Mouse (Mus musculus): ENCODE data around the gene Rab23. TPM values are rescaled to one million over a fixed set of nuclear protein-coding genes. Genes with fewer than 3 reads are reported as not detected.
"Not testable (repeated sequence)": the region's sequence is repeated elsewhere in the genome, so short reads cannot be mapped to it uniquely, and the experiment has no call there.

Gene Rab23
- polyA plus RNA-seq, 1 experiment from 2014 or later = 21.3 TPM

DNA sequence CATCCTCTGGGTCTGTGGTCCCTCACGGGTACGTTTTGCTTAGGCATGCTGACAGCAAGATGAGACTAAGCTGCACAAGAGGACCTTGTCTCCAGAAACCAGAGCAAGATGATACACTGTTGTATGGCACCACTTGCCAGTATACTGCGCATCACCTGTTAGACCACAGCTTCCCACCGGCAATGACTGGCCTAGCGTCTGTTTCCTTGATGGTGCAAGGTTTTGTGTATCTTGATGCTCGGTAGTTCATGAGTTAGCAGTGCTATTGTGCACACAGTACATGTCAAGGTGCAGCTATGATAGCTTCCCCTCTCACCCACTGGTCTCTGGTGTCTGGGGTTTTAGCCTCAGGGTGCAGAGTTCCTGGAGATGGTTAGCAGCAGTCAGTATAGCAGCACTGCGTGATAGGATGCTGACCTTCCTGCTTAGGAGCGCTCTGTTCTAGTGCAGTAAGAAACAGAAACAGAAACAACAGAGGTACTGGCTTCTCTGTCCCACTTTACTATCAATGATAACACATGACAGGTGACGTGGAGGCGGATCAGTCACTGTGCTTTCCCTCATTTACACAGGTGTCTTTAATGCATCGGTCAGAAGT, 19.1 kb downstream of the Rab23 start:
- Histone ChIP-seq H3K4me3 (ENCODE audit: low read depth, low read length) (no peak overlapping the region), H3K4me1 (ENCODE audit: control insufficient read depth, insufficient read depth, low read length) (no peaks in the 10 kb centered on the region), H3K4me2 (ENCODE audit: low read depth, low read length) (no peak overlapping the region), H3K36me3 (ENCODE audit: control insufficient read depth, insufficient read depth, low read length) (peaks cover 68% of the 10 kb centered on the region), H3K9me3 (ENCODE audit: control insufficient read depth, low read length) (no peaks in the 10 kb centered on the region), H3K27ac (replicated peaks; ENCODE audit: low read depth, low read length) (no peak overlapping the region), H3K27me3 (replicated peaks; ENCODE audit: control insufficient read depth, insufficient read depth, low read length) (no peaks in the 10 kb centered on the region), H3K9ac (ENCODE audit: low read depth, low read length) (no peak overlapping the region)
- 90% methylated on average over 11 of the region's 11 CpGs for WGBS
- DNase-seq (ENCODE audit: low spot score) (no peak), ATAC-seq (ENCODE audit: low read depth) (peak; percentile 13; the same call in 1 of the 2 replicates)

DNA sequence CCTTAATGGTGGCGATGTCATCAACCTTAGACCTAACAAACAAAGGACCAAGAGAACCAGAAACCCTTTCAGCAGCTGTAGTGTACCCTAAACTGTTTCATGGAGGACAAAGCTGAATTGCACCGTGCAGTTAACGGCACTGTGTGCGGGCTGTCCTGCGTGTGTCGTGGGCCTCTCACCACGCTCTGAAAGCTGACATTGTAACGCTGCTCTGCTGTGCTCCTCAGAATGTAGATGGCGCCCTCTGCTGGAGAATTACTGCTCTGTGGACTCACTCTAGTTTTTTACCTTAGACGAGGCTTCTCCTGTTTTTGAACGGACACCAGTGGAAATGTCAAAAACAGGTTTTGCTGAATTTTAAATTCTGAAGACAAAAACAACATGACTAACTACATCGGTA, 19.6 kb downstream of the Rab23 start:
- DNase-seq (ENCODE audit: low spot score) (peak; percentile 88), ATAC-seq (ENCODE audit: low read depth) (peak; percentile 84)
- 33% methylated on average over 12 of the region's 12 CpGs for whole genome bisulfite sequencing
- Histone ChIP-seq H3K4me2 (ENCODE audit: low read depth, low read length) (no peak overlapping the region), H3K27ac (replicated peaks; ENCODE audit: low read depth, low read length) (no peak overlapping the region), H3K4me3 (ENCODE audit: low read depth, low read length) (no peak overlapping the region), H3K36me3 (ENCODE audit: control insufficient read depth, insufficient read depth, low read length) (peaks cover 71% of the 10 kb centered on the region), H3K9ac (ENCODE audit: low read depth, low read length) (no peak overlapping the region), H3K4me1 (ENCODE audit: control insufficient read depth, insufficient read depth, low read length) (no peaks in the 10 kb centered on the region), H3K9me3 (ENCODE audit: control insufficient read depth, low read length) (no peaks in the 10 kb centered on the region), H3K27me3 (replicated peaks; ENCODE audit: control insufficient read depth, insufficient read depth, low read length) (no peaks in the 10 kb centered on the region)

DNA sequence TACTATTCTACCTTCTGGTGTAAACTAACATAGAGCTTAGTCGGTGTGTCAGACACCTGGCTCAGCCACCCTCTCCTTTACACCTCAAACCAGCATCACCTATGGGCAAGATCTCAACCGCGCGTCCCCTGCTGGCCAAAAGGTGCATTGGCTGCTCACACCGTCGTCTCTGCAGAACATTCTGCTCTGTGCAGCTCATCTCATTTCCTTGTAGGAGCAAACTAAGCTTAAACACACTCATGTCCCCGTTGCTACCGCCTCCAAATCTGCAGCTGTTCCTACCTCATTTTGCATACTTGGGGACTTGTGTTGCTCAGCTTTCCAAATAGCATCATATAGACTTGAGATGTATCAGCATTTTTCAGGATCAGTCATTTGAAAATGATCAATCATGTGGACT, 23.2 kb downstream of the Rab23 start:
- H3K4me2 ChIP-seq (ENCODE audit: low read depth, low read length) = no peak overlapping the region
- H3K4me1 ChIP-seq (ENCODE audit: control insufficient read depth, insufficient read depth, low read length) = no peaks in the 10 kb centered on the region
- no peak for DNase-seq (ENCODE audit: low spot score)
- no peak overlapping the region for H3K4me3 ChIP-seq (ENCODE audit: low read depth, low read length)
- H3K9ac ChIP-seq (ENCODE audit: low read depth, low read length) = no peak overlapping the region
- H3K9me3 ChIP-seq (ENCODE audit: control insufficient read depth, low read length) = no peaks in the 10 kb centered on the region
- H3K27ac ChIP-seq (replicated peaks; ENCODE audit: low read depth, low read length) = no peak overlapping the region
- ATAC-seq (ENCODE audit: low read depth) = no peak
- H3K27me3 ChIP-seq (replicated peaks; ENCODE audit: control insufficient read depth, insufficient read depth, low read length) = no peaks in the 10 kb centered on the region
- WGBS = 26% methylated on average over 8 of the region's 8 CpGs
- peaks cover 63% of the 10 kb centered on the region for H3K36me3 ChIP-seq (ENCODE audit: control insufficient read depth, insufficient read depth, low read length)

GRCm38 (mm10) chr1:33744815-33745214, 25.1 kb downstream of the Rab23 start:
- 98% methylated on average over 8 of the region's 9 CpGs for WGBS
- H3K36me3 ChIP-seq (ENCODE audit: control insufficient read depth, insufficient read depth, low read length) = peaks cover 52% of the 10 kb centered on the region
- ATAC-seq (ENCODE audit: low read depth) = not testable (repeated sequence)

GRCm38 (mm10) chr1:33745901-33746300, 26.2 kb downstream of the Rab23 start:
- no peaks in the 10 kb centered on the region for H3K9me3 ChIP-seq (ENCODE audit: control insufficient read depth, low read length)
- no peak overlapping the region for H3K4me3 ChIP-seq (ENCODE audit: low read depth, low read length)
- no peak overlapping the region for H3K9ac ChIP-seq (ENCODE audit: low read depth, low read length)
- 94% methylated on average over 4 of the region's 4 CpGs for WGBS
- peaks cover 44% of the 10 kb centered on the region for H3K36me3 ChIP-seq (ENCODE audit: control insufficient read depth, insufficient read depth, low read length)
- H3K27ac ChIP-seq (replicated peaks; ENCODE audit: low read depth, low read length) = no peak overlapping the region
- DNase-seq (ENCODE audit: low spot score) (no peak), ATAC-seq (ENCODE audit: low read depth) (no peak)
- H3K4me2 ChIP-seq (ENCODE audit: low read depth, low read length) = no peak overlapping the region
- no peaks in the 10 kb centered on the region for H3K4me1 ChIP-seq (ENCODE audit: control insufficient read depth, insufficient read depth, low read length)
- H3K27me3 ChIP-seq (replicated peaks; ENCODE audit: control insufficient read depth, insufficient read depth, low read length) = no peaks in the 10 kb centered on the region

More at GRCm38 (mm10) chr1:33744815-33745214, 25.1 kb downstream of the Rab23 start:
- DNase-seq (ENCODE audit: low spot score); H3K27ac ChIP-seq (replicated peaks; ENCODE audit: low read depth, low read length); H3K4me3 ChIP-seq (ENCODE audit: low read depth, low read length); H3K27me3 ChIP-seq (replicated peaks; ENCODE audit: control insufficient read depth, insufficient read depth, low read length); H3K4me1 ChIP-seq (ENCODE audit: control insufficient read depth, insufficient read depth, low read length); H3K9ac ChIP-seq (ENCODE audit: low read depth, low read length); H3K9me3 ChIP-seq (ENCODE audit: control insufficient read depth, low read length); H3K4me2 ChIP-seq (ENCODE audit: low read depth, low read length): not testable (repeated sequence)

DNA sequence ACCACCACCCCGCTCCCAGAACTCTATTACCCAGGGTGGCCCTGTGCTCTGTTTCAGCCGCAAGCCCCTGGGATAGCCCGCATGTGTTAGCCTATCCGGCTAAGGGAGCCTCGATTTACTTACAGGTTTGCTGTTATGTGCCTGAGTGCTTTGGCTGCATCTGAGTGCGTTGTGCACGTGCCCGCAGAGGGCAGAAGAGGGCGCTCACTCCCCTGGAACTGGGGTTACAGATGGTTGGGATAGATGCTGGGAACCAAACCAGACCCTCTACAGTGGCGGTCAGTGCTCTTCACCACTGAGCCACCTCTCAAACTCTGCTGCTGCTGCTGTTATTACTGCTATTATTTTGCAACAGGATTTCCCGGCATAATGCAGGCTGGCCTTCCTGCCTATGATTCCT, 29.4 kb downstream of the Rab23 start:
- Histone ChIP-seq H3K4me3 (ENCODE audit: low read depth, low read length) (no peak overlapping the region), H3K9me3 (ENCODE audit: control insufficient read depth, low read length) (no peaks in the 10 kb centered on the region), H3K27ac (replicated peaks; ENCODE audit: low read depth, low read length) (no peak overlapping the region), H3K9ac (ENCODE audit: low read depth, low read length) (no peak overlapping the region), H3K4me1 (ENCODE audit: control insufficient read depth, insufficient read depth, low read length) (no peaks in the 10 kb centered on the region), H3K27me3 (replicated peaks; ENCODE audit: control insufficient read depth, insufficient read depth, low read length) (no peaks in the 10 kb centered on the region), H3K4me2 (ENCODE audit: low read depth, low read length) (no peak overlapping the region), H3K36me3 (ENCODE audit: control insufficient read depth, insufficient read depth, low read length) (peaks cover 33% of the 10 kb centered on the region)
- DNase-seq (ENCODE audit: low spot score) (no peak), ATAC-seq (ENCODE audit: low read depth) (no peak)
- 97% methylated on average over 11 of the region's 11 CpGs for WGBS

DNA sequence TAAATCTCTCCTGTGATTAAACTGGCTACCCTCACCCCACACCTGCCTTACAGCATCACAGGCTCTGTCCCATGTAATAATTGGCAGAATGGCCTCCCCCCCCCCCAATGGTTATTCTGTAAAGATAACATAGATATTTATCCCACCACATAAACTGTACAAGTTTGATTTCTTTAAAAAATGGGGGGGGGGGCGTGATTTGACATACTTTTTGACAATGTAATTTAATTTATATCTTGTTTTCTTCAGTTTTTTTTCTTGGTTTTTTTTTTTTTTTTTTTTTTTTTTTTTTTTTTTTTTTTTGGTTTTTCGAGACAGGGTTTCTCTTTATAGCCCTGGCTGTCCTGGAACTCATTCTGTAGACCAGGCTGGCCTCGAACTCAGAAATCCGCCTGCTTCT, 30.0 kb downstream of the Rab23 start:
- not testable (repeated sequence) for H3K4me3 ChIP-seq (ENCODE audit: low read depth, low read length); ATAC-seq (ENCODE audit: low read depth); H3K9ac ChIP-seq (ENCODE audit: low read depth, low read length); DNase-seq (ENCODE audit: low spot score); H3K27ac ChIP-seq (replicated peaks; ENCODE audit: low read depth, low read length); H3K4me2 ChIP-seq (ENCODE audit: low read depth, low read length); H3K4me1 ChIP-seq (ENCODE audit: control insufficient read depth, insufficient read depth, low read length); H3K9me3 ChIP-seq (ENCODE audit: control insufficient read depth, low read length); H3K27me3 ChIP-seq (replicated peaks; ENCODE audit: control insufficient read depth, insufficient read depth, low read length)
- WGBS = 84% methylated on average over 4 of the region's 4 CpGs
- H3K36me3 ChIP-seq (ENCODE audit: control insufficient read depth, insufficient read depth, low read length) = peaks cover 32% of the 10 kb centered on the region

- Histone ChIP-seq H3K4me3 (ENCODE audit: low read depth, low read length) (no peak overlapping the region), H3K4me2 (ENCODE audit: low read depth, low read length) (no peak overlapping the region), H3K4me1 (ENCODE audit: control insufficient read depth, insufficient read depth, low read length) (peaks cover 6% of the 10 kb centered on the region; the same call in 1 of the 2 replicates), H3K27me3 (replicated peaks; ENCODE audit: control insufficient read depth, insufficient read depth, low read length) (no peaks in the 10 kb centered on the region), H3K27ac (replicated peaks; ENCODE audit: low read depth, low read length) (no peak overlapping the region), H3K9me3 (ENCODE audit: control insufficient read depth, low read length) (no peaks in the 10 kb centered on the region), H3K36me3 (ENCODE audit: control insufficient read depth, insufficient read depth, low read length) (peaks cover 20% of the 10 kb centered on the region), H3K9ac (ENCODE audit: low read depth, low read length) (no peak overlapping the region)
- ATAC-seq (ENCODE audit: low read depth) = peak; percentile 66
- 76% methylated on average over 10 of the region's 10 CpGs for WGBS
- peak; percentile 40 for DNase-seq (ENCODE audit: low spot score)
Observed at GRCm38 (mm10) chr1:33751283-33751682, 31.6 kb downstream of the Rab23 start.

- WGBS = 84% methylated on average over 17 of the region's 17 CpGs
- Histone ChIP-seq H3K4me3 (ENCODE audit: low read depth, low read length) (no peak overlapping the region), H3K9ac (ENCODE audit: low read depth, low read length) (no peak overlapping the region), H3K27me3 (replicated peaks; ENCODE audit: control insufficient read depth, insufficient read depth, low read length) (no peaks in the 10 kb centered on the region), H3K27ac (replicated peaks; ENCODE audit: low read depth, low read length) (no peak overlapping the region), H3K4me2 (ENCODE audit: low read depth, low read length) (no peak overlapping the region), H3K9me3 (ENCODE audit: control insufficient read depth, low read length) (no peaks in the 10 kb centered on the region), H3K36me3 (ENCODE audit: control insufficient read depth, insufficient read depth, low read length) (no peaks in the 10 kb centered on the region), H3K4me1 (ENCODE audit: control insufficient read depth, insufficient read depth, low read length) (peaks cover 12% of the 10 kb centered on the region)
- ATAC-seq (ENCODE audit: low read depth) (no peak), DNase-seq (ENCODE audit: low spot score) (no peak)
Observed at GRCm38 (mm10) chr1:33754089-33754488, 34.4 kb downstream of the Rab23 start.

All from embryonic facial prominence, embryonic 14.5 days (tissue).